Mouse (Mus musculus) lung, adult 2 months (tissue): ENCODE results near the gene Gnas.

Experiments used
- CTCF ChIP-seq: fragments of 200-500 bp; IDR thresholded peaks from 2 replicates; pipeline ENCODE4 v1.5.1; 2011; ENCODE audit warnings: mild to moderate bottlenecking, low read length, control low read depth; ENCODE audit not compliant: insufficient read depth
- POLR2A ChIP-seq: fragments of 200-500 bp; IDR thresholded peaks from 2 replicates; pipeline ENCODE4 v1.6.1; 2011; ENCODE audit warnings: low read depth, mild to moderate bottlenecking, control low read depth, low read length, borderline replicate concordance; ENCODE audit errors: extremely low read depth

- TF ChIP-seq CTCF (no peak), POLR2A (no peak)
Measured at GRCm38 (mm10) chr2:174270416-174270815, 13.7 kb upstream of the Gnas start.
